Mouse (Mus musculus) cerebellum, postnatal 10 days (tissue): ENCODE results near the gene Bace2.

Source experiments
- DNase-seq, 2 experiments: peaks; one replicate each; pipeline ENCODE4 v3.0.0; 2021; ENCODE audit warnings: mixed read lengths in 2 of 2

Gene Bace2

DNA sequence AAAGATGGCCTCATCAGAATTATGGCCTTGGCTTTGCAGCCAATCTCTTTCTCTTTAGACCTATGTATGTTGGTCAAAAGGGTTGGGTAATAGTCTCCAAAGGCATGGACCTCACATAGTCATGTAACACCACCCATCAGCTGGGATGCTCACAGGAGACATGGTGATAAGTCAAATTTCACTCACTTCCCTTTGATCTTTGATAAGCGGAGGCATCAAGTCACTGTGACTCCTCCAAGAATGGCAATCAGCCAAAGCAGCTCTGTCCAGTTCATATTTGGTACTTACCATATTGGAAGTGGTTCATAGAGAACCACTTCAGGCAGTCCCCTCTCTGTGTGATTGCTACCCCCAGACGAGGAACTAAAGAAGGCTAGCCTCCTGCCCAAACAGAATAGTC is 118.1 kb downstream of the Bace2 start:
- DNase-seq: no peak

DNA sequence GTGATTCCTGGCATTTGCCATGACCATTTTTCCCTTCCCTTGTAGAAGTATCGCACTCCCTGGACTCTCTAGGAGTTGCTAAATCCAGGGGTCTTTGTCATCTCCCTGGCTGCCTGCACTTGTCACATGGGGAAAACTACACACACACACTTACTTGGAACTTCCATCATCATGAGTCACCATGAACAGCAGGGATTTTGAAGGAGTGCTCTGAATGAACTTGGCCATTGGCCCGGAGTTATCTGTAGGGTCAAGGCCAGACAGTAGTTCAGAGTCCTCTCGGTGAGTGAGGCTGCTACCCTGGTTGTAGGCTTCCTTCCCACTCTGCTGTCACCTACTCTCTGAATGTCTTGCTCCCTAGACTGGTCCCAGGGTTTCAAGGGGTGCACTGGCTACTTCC is 119.0 kb downstream of the Bace2 start:
- no peak for DNase-seq

DNA sequence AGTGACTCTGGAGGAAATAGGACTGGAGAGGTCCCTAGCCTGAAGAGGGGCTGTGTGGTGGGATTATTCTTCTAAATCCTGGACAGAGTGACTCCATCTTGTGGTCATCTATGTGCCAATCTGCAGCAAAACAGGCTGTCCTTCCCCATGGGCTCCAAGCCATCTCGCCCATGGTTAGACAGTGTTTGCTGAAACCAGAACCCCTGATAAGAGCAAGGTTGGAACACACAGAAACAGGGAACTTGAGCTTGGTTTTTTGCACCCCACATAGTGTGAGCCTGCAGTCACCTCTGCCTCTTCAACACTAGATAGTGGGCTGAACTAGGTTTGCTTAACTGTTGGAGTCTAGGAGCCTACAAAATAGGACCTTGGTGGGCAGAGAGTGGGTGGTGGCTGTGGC is 120.0 kb downstream of the Bace2 start:
- no peak for DNase-seq

DNA sequence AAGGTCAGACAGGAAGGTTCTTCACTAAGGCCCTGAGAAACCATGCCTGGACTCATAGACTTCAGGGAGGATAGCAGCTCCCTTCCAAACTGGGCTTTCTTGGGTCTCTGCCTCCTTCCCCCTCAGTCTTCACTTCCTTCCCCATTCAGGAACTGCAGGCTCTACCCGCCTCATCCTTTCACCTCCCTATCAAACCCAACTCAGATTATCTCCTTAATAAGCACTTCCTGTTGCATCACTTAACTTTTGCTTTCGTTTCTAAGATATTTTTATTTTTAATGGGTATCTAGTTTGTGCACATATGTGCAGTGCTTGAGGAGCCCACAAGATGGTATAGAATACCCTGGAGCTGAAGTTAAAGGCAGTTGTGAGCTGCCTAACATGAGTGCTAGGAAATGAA is 122.1 kb downstream of the Bace2 start:
- no peak for DNase-seq

GRCm38 (mm10) chr16:97492369-97492768 is 135.8 kb downstream of the Bace2 start:
- no peak for DNase-seq
